In genomic region chr16:71705846-71706245, GRCm38 (mm10) we compare ENCODE assay signal across 23 mouse cellular contexts.
"Had no signal": no experiment of that assay in that cellular context is flagged by ENCODE, and none has a peak within 500 bp of the region (broad histone marks: within the 10 kb centered on the region; RNA-seq: fewer than 3 reads in every experiment).

No protein-coding gene starts in this region.

- H3K4me3 ChIP-seq: kidney, embryonic 15.5 days; left cerebral cortex, adult 2 months; liver, embryonic 15.5 days; lung, embryonic 15.5 days; megakaryocyte, embryonic 14.5 days; midbrain, embryonic 10.5 days; neural tube, embryonic 12.5 days; neural tube, embryonic 15.5 days had no signal

- H3K4me1 ChIP-seq: kidney, embryonic 15.5 days; liver, embryonic 15.5 days; lung, embryonic 15.5 days; megakaryocyte, embryonic 14.5 days; midbrain, embryonic 10.5 days; neural tube, embryonic 12.5 days; neural tube, embryonic 15.5 days had no signal

- H3K27me3 ChIP-seq: kidney, embryonic 15.5 days; liver, embryonic 15.5 days; lung, embryonic 15.5 days; megakaryocyte, embryonic 14.5 days; neural tube, embryonic 12.5 days; neural tube, embryonic 15.5 days had no signal

- H3K27ac ChIP-seq: kidney, embryonic 15.5 days; left cerebral cortex, adult 2 months; liver, embryonic 15.5 days; lung, embryonic 15.5 days; midbrain, embryonic 10.5 days; neural tube, embryonic 12.5 days; neural tube, embryonic 15.5 days; stomach, postnatal 0 days had no signal

- H3K9ac ChIP-seq: kidney, embryonic 15.5 days; liver, embryonic 15.5 days; lung, embryonic 15.5 days; neural tube, embryonic 12.5 days; neural tube, embryonic 15.5 days had no signal

- H3K4me2 ChIP-seq: kidney, embryonic 15.5 days; liver, embryonic 11.5 days; liver, embryonic 15.5 days; lung, embryonic 15.5 days; neural tube, embryonic 12.5 days; neural tube, embryonic 15.5 days had no signal

- H3K36me3 ChIP-seq: kidney, embryonic 15.5 days; liver, embryonic 15.5 days; lung, embryonic 15.5 days; midbrain, embryonic 10.5 days; neural tube, embryonic 12.5 days; neural tube, embryonic 15.5 days had no signal

- H3K9me3 ChIP-seq: kidney, embryonic 15.5 days; liver, embryonic 15.5 days; lung, embryonic 15.5 days; megakaryocyte, embryonic 14.5 days; midbrain, embryonic 10.5 days; neural tube, embryonic 12.5 days; neural tube, embryonic 15.5 days had no signal

- DNase-seq: kidney, postnatal 10 days; kidney, postnatal 36 days; layer of hippocampus, postnatal 36 days; lung, adult 18-20 months; lung, postnatal 10 days; lung, postnatal 36 days; midbrain, embryonic 14.5 days; right cerebral cortex, adult 18-20 months; right cerebral cortex, postnatal 14 days; right cerebral cortex, postnatal 4 days; thymus, adult 2 months; thymus, postnatal 14 days; thymus, postnatal 4 days had no signal
